Mouse (Mus musculus): ENCODE results near the gene S100a9. TPM values are rescaled to one million over a fixed set of nuclear protein-coding genes. Genes with fewer than 3 reads are reported as not detected.

Gene S100a9
- total and polyA plus RNA-seq, 3 experiments = not detected

GRCm38 (mm10) chr3:90649832-90650231, 45.7 kb downstream of the S100a9 start:
- Histone ChIP-seq H3K27ac (ENCODE audit: control insufficient read depth, low read depth, low read length) (no peak overlapping the region), H3K9ac (ENCODE audit: control insufficient read depth, low read depth, low read length, poor library complexity, severe bottlenecking) (no peak overlapping the region), H3K27me3 (ENCODE audit: control insufficient read depth in 1 of 2, insufficient read depth in 2 of 2, low read length in 2 of 2) (peaks cover 0 to 3% of the 10 kb centered on the region in 2 experiments; a peak in 2 of 4 replicates), H3K9me3 (replicated peaks; ENCODE audit: insufficient read depth, low read length) (no peaks in the 10 kb centered on the region), H3K4me1 (ENCODE audit: control insufficient read depth in 1 of 2, insufficient read depth in 2 of 2, low read length in 2 of 2) (no peaks in the 10 kb centered on the region), H3K4me3 (ENCODE audit: control insufficient read depth in 1 of 2, insufficient read depth in 1 of 2, low read depth in 2 of 2, low read length in 2 of 2) (no peak overlapping the region), H3K36me3 (ENCODE audit: control insufficient read depth in 1 of 2, insufficient read depth in 2 of 2, low read length in 2 of 2) (no peaks in the 10 kb centered on the region), H3K79me2 (ENCODE audit: control insufficient read depth, insufficient read depth, low read length, poor library complexity) (no peaks in the 10 kb centered on the region)
- DNase-seq (ENCODE audit: low read depth, low spot score) = no peak
- no peak for TF ChIP-seq RAD21 (IDR thresholded peaks at IDR 0.05; ENCODE audit: low read depth, low read length)
- TF ChIP-seq POLR2AphosphoS5 (IDR thresholded peaks at IDR 0.05; ENCODE audit: borderline replicate concordance, low read depth, low read length) = no peak
- no peak for TF ChIP-seq MAX (IDR thresholded peaks at IDR 0.05; ENCODE audit: low read length)
- no peak for TF ChIP-seq ELF1 (IDR thresholded peaks at IDR 0.05; ENCODE audit: low read depth, low read length)
- no peak for TF ChIP-seq NELFE (IDR thresholded peaks at IDR 0.05; ENCODE audit: low read depth, low read length)
- TF ChIP-seq SMC3 (IDR thresholded peaks at IDR 0.05; ENCODE audit: low read depth, low read length) = no peak
- no peak for TF ChIP-seq NRF1 (IDR thresholded peaks at IDR 0.05; ENCODE audit: insufficient read depth, low read depth, low read length, poor library complexity, severe bottlenecking)
- TF ChIP-seq CTCF (IDR thresholded peaks at IDR 0.05 in 2 of 3, conservative IDR thresholded peaks at IDR 0.05 in 1 of 3; ENCODE audit: control insufficient read depth in 1 of 3, insufficient read depth in 1 of 3, low read depth in 2 of 3, low read length in 3 of 3, poor library complexity in 1 of 3, severe bottlenecking in 1 of 3) = no peak
- no peak for TF ChIP-seq TBP (IDR thresholded peaks at IDR 0.05; ENCODE audit: low read depth, low read length)
- no peak for TF ChIP-seq HCFC1 (IDR thresholded peaks at IDR 0.05; ENCODE audit: low read depth, low read length)
- TF ChIP-seq MEF2A (IDR thresholded peaks at IDR 0.05; ENCODE audit: extremely low read depth, insufficient replicate concordance, low read depth, low read length, poor library complexity, severe bottlenecking) = no peak
- TF ChIP-seq USF1 (IDR thresholded peaks at IDR 0.05; ENCODE audit: low read depth, low read length) = no peak
- TF ChIP-seq JUND (IDR thresholded peaks at IDR 0.05; ENCODE audit: low read depth, low read length) = no peak
- no peak for TF ChIP-seq POLR2AphosphoS2 (IDR thresholded peaks at IDR 0.05; ENCODE audit: low read length)
- TF ChIP-seq POLR2A (IDR thresholded peaks at IDR 0.05; ENCODE audit: control insufficient read depth in 1 of 2, insufficient read depth in 1 of 2, low read depth in 1 of 2, low read length in 2 of 2, poor library complexity in 1 of 2) = no peak
- TF ChIP-seq KAT2A (conservative IDR thresholded peaks at IDR 0.05; ENCODE audit: low read depth, low read length) = no peak
- TF ChIP-seq USF2 (IDR thresholded peaks at IDR 0.05; ENCODE audit: borderline replicate concordance in 1 of 2, insufficient read depth in 1 of 2, low read depth in 1 of 2, low read length in 2 of 2) = no peak

- no peak for TF ChIP-seq POLR2A (IDR thresholded peaks at IDR 0.05; ENCODE audit: control insufficient read depth in 1 of 2, insufficient read depth in 1 of 2, low read depth in 1 of 2, low read length in 2 of 2, poor library complexity in 1 of 2)
- TF ChIP-seq USF2 (IDR thresholded peaks at IDR 0.05; ENCODE audit: borderline replicate concordance in 1 of 2, insufficient read depth in 1 of 2, low read depth in 1 of 2, low read length in 2 of 2) = no peak
- no peak for TF ChIP-seq GABPA (IDR thresholded peaks at IDR 0.05; ENCODE audit: low read depth, low read length)
- no peak for TF ChIP-seq MAFK (IDR thresholded peaks at IDR 0.05; ENCODE audit: borderline replicate concordance, low read depth, low read length)
- TF ChIP-seq EP300 (IDR thresholded peaks at IDR 0.05; ENCODE audit: low read depth in 1 of 2, low read length in 2 of 2) = no peak
- H3K27ac ChIP-seq (ENCODE audit: control insufficient read depth, low read depth, low read length) = no peak overlapping the region
- no peaks in the 10 kb centered on the region for H3K79me2 ChIP-seq (ENCODE audit: control insufficient read depth, insufficient read depth, low read length, poor library complexity)
- H3K9ac ChIP-seq (ENCODE audit: control insufficient read depth, low read depth, low read length, poor library complexity, severe bottlenecking) = no peak overlapping the region
- no peak overlapping the region for H3K4me3 ChIP-seq (ENCODE audit: control insufficient read depth in 1 of 2, insufficient read depth in 1 of 2, low read depth in 2 of 2, low read length in 2 of 2)
- H3K9me3 ChIP-seq (replicated peaks; ENCODE audit: insufficient read depth, low read length) = no peaks in the 10 kb centered on the region
- peaks cover 0 to 3% of the 10 kb centered on the region in 2 experiments; a peak in 2 of 4 replicates for H3K27me3 ChIP-seq (ENCODE audit: control insufficient read depth in 1 of 2, insufficient read depth in 2 of 2, low read length in 2 of 2)
- no peak for DNase-seq (ENCODE audit: low read depth, low spot score)
- H3K4me1 ChIP-seq (ENCODE audit: control insufficient read depth in 1 of 2, insufficient read depth in 2 of 2, low read length in 2 of 2) = no peaks in the 10 kb centered on the region
- H3K36me3 ChIP-seq (ENCODE audit: control insufficient read depth in 1 of 2, insufficient read depth in 2 of 2, low read length in 2 of 2) = no peaks in the 10 kb centered on the region
These were observed 46.5 kb downstream of the S100a9 start for GRCm38 (mm10) chr3:90648981-90649380.
